Mouse (Mus musculus) T-helper 2 cell (primary cell): ENCODE measurements around the gene Shh.

Experiments used
- in situ Hi-C: fragments of 300-600 bp; cut with MboI, MseI; formaldehyde crosslinking; loops from one replicate; pipeline ENCODE4 v1.15.1; 2025; ENCODE audit warnings: high pct_unique_total_duplicates

Gene Shh

DNA sequence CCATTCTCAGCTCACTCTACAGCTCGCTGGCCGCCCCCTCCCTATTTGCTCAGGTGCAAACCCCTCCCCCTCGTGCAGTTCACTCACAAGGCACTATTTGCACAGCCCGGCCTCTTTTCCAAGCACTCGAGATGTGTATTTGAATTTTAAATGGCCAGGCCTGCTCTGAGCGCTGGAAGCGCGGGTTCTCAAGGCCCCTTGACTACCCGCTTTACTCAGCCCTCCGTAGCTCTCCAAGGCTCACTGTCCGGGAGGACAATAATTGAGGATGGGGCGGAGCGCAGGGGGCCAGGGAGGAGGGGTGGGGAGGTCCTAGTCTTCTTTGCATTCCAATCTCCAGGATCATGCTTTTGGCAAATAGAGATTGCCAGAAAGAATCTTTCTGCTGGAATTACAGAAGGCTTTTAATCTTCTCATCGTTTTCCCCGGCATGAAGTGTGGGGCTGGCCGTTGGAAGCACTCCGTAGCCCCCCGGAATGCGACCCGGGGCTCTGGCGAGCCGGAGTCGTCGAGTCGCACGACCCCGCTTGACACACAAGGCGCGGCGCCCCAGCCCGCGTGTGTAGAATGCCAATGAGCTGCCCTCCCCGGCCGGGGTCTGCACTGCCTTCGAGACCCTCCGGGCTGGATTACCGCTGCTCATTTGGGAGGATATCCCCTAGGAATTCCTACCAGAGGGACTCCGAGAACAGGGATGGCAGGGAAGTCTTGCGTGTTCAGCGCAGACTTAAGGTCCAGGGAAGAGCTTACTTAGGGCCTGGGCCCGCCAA lies 7.4 kb downstream of the Shh start:
- in situ Hi-C loops: loop anchor here (10.0 to 25.0 kb wide), 2 partner anchors 835 to 1028 kb away; partner anchors contain the start of gene Mnx1

DNA sequence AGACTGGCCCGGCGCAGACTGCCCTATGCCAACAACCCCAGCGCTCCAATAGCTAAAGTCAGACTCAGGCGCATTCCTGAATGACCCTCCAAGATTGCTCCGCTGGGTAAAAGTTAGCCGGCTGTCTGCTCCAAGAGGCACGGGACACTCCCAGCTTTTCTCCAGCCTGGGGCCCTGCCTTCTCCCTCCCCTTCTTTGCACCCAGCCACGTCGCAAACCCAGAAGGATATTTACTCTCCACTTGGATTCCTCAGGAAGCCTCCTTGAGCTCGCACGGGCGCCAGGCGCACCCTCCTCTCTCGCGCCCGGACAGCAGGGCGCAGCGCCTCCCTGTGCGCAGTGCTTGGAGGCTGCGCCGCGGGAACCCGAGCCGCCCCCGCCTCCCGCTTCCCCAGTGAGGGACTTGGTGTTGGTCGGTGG lies 8.2 kb downstream of the Shh start:
- in situ Hi-C loops: loop anchor here (10.0 to 25.0 kb wide), 2 partner anchors 836 to 1028 kb away; partner anchors contain the start of gene Mnx1

DNA sequence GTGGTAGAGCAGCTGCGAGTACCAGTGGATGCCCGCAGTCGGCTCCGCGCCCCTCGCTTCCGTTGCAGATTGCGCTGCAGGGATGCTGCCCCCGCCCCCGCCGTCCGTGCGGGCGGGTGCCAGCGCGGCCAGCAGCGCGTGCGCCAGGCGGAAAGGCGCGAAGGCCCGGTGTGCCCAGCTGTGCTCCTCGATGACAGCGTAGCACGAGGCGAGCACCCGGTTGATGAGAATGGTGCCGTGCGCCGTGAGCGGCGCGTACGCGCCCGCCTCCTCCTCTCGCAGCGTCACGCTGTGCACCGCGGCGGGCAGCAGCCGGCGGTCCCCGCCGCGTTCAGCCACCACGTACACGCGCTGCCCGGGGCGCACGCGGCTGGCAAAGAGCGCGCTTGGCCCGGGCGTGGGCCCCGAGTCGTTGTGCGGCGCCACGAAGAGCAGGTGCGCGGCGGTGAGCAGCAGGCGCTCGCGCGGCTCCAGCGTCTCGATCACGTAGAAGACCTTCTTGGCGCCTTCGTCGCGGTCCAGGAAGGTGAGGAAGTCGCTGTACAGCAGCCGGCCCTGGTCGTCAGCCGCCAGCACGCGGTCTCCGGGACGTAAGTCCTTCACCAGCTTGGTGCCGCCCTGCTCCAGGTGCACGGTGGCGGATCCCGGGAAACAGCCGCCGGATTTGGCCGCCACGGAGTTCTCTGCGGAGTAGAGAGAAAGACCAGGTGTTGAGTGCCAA lies 9.0 kb downstream of the Shh start:
- in situ Hi-C loops: loop anchor here (10.0 to 25.0 kb wide), 2 partner anchors 837 to 1029 kb away; partner anchors contain the start of gene Mnx1

GRCm38 (mm10) chr5:28456366-28456765 lies 10.7 kb downstream of the Shh start:
- in situ Hi-C loops: loop anchor here (10.0 to 25.0 kb wide), 2 partner anchors 838 to 1031 kb away; partner anchors contain the start of gene Mnx1

DNA sequence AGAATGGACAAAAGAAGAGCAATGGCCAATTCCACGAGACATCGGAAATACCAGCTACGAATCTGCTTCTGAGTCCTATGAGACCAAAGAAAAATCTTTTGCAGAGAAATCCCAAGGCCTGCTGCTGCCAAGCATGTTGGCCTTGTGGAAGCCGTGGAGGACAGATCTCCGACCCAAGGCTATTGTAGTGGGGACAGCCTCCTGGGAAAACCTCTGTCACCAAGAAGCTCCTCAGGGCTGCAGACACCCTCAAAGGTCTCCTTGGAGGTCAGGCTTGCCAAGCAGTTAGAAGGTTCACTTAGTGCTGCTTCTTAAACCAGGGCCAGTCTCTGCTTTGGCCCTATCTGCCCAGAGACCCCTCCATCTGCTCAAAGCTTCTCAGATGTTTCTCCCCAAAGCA lies 11.3 kb downstream of the Shh start:
- in situ Hi-C loops: loop anchor here (10.0 to 25.0 kb wide), 2 partner anchors 839 to 1032 kb away; partner anchors contain the start of gene Mnx1

DNA sequence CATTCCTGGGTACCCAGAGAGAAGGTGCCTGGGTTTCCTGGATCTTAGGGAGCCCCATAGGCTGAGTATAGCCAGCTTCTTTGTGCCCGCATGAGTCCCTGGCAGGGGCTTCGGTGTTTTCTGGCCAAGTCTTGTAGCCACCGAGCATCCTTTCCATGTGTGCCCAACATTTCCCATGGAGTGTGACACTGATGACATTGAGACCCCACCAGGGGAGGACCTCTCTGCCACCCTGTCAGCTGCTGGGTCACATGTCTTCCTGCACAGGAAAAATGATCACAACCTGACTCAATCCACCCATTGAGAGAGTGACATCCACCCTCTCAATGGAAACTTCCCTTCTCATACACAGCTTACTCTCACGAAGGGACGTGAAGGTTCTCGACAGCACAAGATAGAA lies 12.5 kb downstream of the Shh start:
- in situ Hi-C loops: loop anchor here (5.0 to 25.0 kb wide), 3 partner anchors 840 to 1033 kb away; partner anchors contain the start of gene Mnx1

GRCm38 (mm10) chr5:28453523-28453922 lies 13.5 kb downstream of the Shh start:
- in situ Hi-C loops: loop anchor here (5.0 to 25.0 kb wide), 3 partner anchors 841 to 1034 kb away; partner anchors contain the start of gene Mnx1

GRCm38 (mm10) chr5:28453086-28453485 lies 14.0 kb downstream of the Shh start:
- in situ Hi-C loops: loop anchor here (5.0 to 25.0 kb wide), 3 partner anchors 842 to 1034 kb away; partner anchors contain the start of gene Mnx1

DNA sequence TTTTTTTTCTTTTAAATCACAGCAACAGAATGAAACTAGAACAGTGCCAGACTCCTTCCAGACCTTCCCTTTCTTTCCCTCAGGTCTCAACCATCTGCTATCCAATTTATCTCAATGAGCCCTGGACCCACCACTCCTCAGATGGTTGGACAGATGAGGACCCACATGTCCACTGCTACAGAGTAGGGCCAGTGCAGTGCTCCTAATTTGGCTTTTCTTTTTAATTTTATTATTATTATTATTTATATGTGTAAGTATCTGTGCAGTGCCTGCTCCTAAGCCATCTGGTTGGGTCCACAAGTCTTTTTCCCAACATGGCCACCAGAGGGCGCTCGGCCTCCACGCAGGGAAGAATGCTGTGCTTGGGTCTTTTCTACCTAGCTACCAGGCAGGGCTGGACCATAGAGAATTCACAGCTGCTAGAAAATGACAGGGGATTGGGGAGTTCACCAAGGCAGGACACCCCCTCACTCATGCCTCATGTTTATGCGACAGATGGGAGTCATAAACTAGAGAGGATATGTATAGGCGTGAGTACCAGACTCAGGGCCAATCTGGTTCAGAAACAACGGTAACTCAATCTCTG lies 15.9 kb downstream of the Shh start:
- in situ Hi-C loops: loop anchor here (5.0 to 25.0 kb wide), 3 partner anchors 844 to 1036 kb away; partner anchors contain the start of gene Mnx1

DNA sequence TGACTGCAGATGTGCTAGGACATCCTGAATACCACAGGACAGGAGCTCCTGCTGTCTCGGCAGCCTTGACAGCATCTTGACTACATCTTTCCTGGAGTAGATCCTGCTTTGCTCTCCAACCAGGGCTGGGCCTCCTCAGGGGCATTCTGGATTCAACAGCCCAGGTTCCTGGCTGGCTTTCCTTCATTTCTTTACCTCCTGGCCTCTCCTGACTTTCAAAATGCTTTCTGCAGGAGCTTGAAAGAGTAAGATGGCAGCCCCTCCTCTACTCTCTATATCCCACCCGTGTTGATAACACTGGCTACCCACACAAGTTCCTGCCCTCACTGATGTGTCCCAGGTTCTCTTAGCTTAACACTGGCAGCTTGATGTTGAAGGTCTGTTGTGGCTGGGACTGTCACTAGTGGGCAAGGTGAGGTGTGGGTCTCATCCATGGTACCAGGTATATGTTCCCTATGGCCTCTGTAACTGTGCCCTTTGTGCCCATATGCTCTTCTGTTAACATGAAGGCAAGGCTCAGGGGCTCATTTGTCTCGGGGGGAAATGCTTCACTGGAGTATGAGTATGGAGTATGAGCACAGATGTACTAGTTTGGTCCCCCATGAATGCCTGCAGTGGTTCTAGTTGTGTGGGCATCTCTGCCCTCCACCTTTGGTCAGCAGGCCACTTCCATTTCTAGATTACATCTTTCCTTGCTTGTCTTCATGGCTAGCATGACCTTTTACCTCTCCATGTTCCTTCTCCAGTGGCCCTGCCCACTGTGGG lies 16.7 kb downstream of the Shh start:
- in situ Hi-C loops: loop anchor here (5.0 to 25.0 kb wide), 3 partner anchors 844 to 1037 kb away; partner anchors contain the start of gene Mnx1

DNA sequence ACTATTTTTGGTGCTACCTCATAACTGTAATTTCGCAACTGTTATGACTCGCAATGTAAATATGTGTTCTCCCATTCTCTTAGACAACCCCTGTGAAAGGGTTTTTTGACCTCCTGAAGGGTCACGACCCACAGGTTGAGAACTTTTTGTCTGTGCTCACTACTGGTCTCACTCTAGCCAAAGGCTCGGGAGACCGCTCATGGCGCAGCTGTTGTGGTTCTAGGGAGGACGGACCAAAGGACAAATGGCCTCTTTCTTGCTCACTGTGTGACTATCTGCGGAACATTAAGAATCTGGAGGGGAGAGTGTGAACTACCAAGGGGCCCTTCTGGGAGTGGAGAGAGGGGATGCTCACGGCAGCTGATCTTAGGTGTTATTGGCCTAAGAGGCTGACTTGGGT lies 41.1 kb downstream of the Shh start:
- in situ Hi-C loops: no loop called here

GRCm38 (mm10) chr5:28423781-28424180 lies 43.3 kb downstream of the Shh start:
- in situ Hi-C loops: no loop called here

GRCm38 (mm10) chr5:28419640-28420265 lies 47.3 kb downstream of the Shh start:
- in situ Hi-C loops: no loop called here

GRCm38 (mm10) chr5:28418734-28419133 lies 48.3 kb downstream of the Shh start:
- in situ Hi-C loops: no loop called here

- in situ Hi-C loops: no loop called here
These were observed 51.0 kb downstream of the Shh start for GRCm38 (mm10) chr5:28416029-28416428.

DNA sequence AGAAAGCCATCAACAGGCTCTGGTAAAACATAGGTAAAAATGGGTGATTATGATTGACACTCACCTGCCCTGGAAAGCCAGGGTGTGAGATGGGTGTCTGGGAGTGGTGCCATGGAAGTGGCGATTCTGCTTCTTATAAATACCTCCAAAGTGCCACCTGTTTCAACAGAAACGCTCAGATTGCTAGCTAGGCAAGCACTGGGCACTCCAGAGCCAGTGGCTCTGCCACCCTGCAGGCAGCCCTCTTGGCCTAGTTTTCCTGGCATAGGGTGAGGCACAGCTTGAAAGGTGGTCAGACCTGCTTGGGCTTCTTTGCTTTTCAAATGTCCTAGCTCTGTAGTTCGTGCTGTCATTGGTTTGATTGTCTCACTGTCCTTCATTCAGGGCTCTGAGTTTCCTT lies 53.0 kb downstream of the Shh start:
- in situ Hi-C loops: no loop called here

DNA sequence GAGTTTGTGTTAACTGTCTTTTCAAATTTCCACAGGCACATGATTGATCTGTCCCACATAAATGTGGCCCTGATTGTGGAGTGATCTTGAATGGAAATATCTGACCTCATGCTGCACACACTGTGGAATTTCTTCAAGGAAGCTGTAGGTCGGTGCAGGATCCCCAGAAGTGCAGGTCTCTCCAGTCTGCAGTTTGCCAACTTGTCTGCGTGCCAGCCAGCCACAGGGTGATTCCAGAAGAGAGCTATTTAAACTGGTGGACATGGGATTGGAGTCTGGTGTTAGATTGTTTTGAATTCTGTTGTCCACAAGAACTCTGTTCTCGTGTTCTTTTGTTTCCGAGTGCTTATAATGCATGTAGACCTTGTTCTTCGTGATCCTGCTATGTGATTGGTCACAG lies 53.5 kb downstream of the Shh start:
- in situ Hi-C loops: no loop called here

DNA sequence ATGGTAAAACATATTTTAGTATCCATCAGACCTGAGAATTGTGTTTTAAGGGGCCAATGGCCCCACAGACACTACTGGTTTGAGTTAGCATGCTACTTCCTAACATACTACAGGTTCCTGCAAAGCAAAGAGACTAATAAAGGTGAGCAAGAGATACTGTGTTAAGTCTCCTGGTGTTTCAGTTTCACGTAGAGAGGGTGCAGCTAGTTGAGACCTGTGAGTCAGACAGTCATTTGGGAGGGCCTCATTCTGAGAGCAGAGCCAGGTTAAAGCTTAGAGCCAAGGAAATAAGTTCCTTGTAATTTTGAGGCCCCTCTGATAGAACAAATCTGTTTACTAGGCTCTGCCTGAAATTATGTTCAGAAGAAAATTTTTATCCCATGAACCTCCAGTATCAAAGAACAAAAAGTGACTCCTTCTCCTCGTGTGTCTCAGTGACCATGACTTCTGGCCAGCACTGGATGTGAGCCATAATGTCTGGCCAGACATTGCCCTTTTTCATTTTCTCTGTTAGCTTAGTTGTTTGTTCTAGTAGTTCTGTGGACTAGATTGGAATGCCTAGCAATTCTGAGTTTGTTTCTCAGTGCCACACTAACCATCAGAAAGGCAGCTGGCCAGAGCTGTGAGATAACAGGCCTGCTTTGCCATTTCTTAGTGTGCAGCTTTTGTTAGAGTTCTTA lies 54.9 kb downstream of the Shh start:
- in situ Hi-C loops: no loop called here
